Mouse (Mus musculus) lung, postnatal 0 days (tissue): ENCODE measurements around the gene Chrm4.

Source experiments
- CTCF ChIP-seq: IDR thresholded peaks from 2 replicates; pipeline ENCODE4 v1.5.1; 2016; ENCODE audit warnings: antibody characterized with exemption, mild to moderate bottlenecking
- EP300 ChIP-seq: IDR thresholded peaks from 2 replicates; pipeline ENCODE4 v1.6.1; 2016; ENCODE audit warnings: antibody characterized with exemption, mild to moderate bottlenecking, control low read depth

GRCm38 (mm10) chr2:91933471-91933870 is 6.4 kb downstream of the Chrm4 start:
- TF ChIP-seq CTCF (no peak), EP300 (no peak)
